Mouse (Mus musculus) gastrocnemius, adult 2 months (tissue): ENCODE measurements around the gene Mbtps2. TPM values are rescaled to one million over a fixed set of nuclear protein-coding genes. Genes with fewer than 3 reads are reported as not detected.

Experiments
- DNase-seq: peaks from one replicate; pipeline ENCODE4 v3.0.0; 2022
- H3K27ac ChIP-seq: fragments of 200-600 bp; 2 replicates; pipeline ENCODE4 v1.8.1; 2022; ENCODE audit warnings: mild to moderate bottlenecking
- H3K4me3 ChIP-seq: fragments of 200-600 bp; 2 replicates; pipeline ENCODE4 v1.8.1; 2022; ENCODE audit warnings: mild to moderate bottlenecking, moderate library complexity
- CTCF ChIP-seq: fragments of 200-600 bp; IDR thresholded peaks from 2 replicates; pipeline ENCODE4 v1.8.1; 2022; ENCODE audit warnings: antibody characterized with exemption, mild to moderate bottlenecking, moderate library complexity
- intact Hi-C: fragments of 180-260 bp; cut with DNase I; formaldehyde crosslinking; loops from one replicate; pipeline ENCODE4 v1.15.1; 2025
- total RNA-seq, 2 experiments: library from RNA; stranded (reverse); gene quantifications; 2 replicates each; pipeline ENCODE4 v1.2.3; 2021

Mbtps2 gene
- total RNA-seq, 2 experiments from 2014 or later = 14.0 to 15.5 TPM

DNA sequence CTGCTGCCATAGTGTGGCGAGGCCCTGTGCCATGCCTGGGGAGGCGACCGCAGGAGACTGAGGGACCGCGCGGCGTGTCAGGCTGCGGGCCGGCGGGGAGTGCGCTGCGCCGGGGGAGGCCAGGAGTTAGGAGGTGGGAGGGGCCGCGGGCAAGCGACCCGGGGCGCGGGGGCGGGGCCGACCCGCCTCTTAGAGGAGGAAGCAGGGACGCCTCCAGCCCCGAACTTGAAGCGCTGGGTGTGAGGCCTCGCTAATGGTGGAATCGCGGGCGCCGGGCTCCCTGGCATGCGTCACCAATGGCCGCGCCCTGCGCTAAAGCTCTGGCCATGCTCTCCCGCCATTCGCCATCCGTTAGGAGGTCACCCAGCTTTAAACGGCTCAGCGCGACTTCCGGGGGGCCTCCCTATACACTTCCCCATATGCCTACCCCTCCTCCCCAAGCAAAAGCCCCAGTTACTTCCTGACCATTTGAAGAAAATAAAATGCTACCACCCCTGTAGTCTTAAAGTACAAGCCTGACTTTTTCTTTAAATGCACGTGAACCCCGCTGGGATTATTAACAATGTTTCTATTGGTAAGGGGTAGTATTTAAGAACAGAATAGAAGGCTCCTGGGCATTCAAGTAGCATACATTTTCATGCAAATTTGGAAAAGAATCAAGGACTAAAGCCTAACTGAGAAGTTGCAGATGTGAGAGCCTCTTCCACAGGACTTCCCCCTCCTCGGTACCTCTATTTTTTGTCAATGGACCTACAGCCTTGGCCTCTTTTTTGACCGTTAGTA lies 106.4 kb downstream of the Mbtps2 start, which contains the start of gene Sms:
Gene Sms, minus strand, starts transcription at position 344 of the 783 bp plus-strand sequence.
- Histone ChIP-seq H3K4me3 (peak within 1 kb of the TSS; percentile 83), H3K27ac (peak within 1 kb of the TSS; percentile 73)
- peak; percentile 81 for DNase-seq
- intact Hi-C loops = no loop called here
- TF ChIP-seq CTCF = no peak

DNA sequence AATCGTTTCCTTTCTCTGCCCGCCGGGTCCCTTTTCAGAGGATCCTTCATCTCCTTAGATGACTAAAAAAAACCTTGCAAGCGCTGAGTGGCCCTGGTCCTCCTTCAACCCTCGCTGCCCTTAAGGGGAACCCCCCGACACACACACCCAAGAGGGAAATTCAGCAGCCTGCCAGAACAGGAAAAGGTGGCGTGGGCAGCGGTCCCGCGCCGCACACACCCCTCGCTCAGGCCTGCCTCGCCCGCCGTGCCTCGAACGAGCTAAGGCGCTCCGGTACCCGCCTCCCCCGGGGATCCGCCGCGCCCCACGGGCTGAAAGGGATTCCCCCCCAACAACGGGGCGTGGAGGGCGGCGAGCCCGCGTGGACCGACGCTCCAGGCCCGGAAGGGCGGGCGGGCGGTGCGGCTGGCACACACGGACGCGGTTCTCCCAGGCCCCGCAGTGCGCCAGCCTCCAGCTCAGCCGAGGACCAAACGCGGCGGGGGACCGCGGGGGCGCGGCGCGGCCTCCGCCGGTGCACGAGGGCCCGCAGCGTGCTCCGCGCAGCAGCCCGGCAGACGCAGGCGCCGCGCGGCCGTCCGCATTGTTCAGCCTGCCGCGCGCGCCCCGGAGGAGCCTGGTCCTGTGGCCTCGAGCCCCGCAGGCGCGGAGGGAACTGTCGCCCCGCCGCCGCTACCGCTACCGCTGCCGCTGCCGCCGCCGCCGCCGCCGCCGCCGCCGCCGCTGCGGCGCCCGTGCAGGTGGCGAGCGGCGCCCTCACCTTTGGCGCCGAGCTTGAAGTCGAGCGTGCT lies 107.2 kb downstream of the Mbtps2 start:
- peak; percentile 67 for DNase-seq
- intact Hi-C loops = no loop called here
- TF ChIP-seq CTCF = no peak
- peak overlapping the region; percentile 73 for H3K27ac ChIP-seq
- peak overlapping the region; percentile 83 for H3K4me3 ChIP-seq

DNA sequence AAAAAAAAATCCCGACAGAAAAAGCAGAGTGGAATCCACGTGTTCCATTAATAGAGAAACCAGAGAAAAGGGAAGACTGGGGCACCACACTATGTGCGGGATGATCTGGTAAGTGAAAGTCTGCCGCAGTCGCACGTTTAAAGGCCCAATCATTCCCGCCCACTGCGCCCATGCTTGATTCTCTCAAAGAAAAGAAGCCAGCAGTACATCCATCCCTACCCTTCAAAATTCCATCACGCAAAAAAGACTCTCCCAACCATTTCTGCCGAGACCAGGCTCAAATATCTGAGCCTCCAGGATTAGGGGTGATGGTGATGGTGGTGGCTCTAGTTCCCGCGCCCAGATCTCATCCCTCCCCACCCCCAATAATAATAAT lies 107.8 kb downstream of the Mbtps2 start:
- peak overlapping the region; percentile 83 for H3K4me3 ChIP-seq
- intact Hi-C loops = no loop called here

GRCm38 (mm10) chrX:157489871-157490721 lies 108.4 kb downstream of the Mbtps2 start:
- peak overlapping the region; percentile 24; the same call in 1 of the 2 replicates for H3K27ac ChIP-seq
- no peak for TF ChIP-seq CTCF
- DNase-seq = no peak
- intact Hi-C loops = loop anchor here (5.0 to 10.0 kb wide), 3 partner anchors 107 to 1435 kb away; partner anchors contain the start of gene Mbtps2
- peak overlapping the region; percentile 83 for H3K4me3 ChIP-seq

More for the DNA sequence above, 107.8 kb downstream of the Mbtps2 start:
- H3K27ac ChIP-seq = peak overlapping the region; percentile 73; the same call in 1 of the 2 replicates
- no peak for TF ChIP-seq CTCF
- no peak for DNase-seq

- DNase-seq = no peak
- intact Hi-C loops = loop anchor here (5.0 to 10.0 kb wide), 3 partner anchors 108 to 1436 kb away; partner anchors contain the start of gene Mbtps2
- no peak overlapping the region for H3K27ac ChIP-seq
- H3K4me3 ChIP-seq = no peak overlapping the region
- no peak for TF ChIP-seq CTCF
Observed at GRCm38 (mm10) chrX:157488831-157489230, 109.7 kb downstream of the Mbtps2 start.

DNA sequence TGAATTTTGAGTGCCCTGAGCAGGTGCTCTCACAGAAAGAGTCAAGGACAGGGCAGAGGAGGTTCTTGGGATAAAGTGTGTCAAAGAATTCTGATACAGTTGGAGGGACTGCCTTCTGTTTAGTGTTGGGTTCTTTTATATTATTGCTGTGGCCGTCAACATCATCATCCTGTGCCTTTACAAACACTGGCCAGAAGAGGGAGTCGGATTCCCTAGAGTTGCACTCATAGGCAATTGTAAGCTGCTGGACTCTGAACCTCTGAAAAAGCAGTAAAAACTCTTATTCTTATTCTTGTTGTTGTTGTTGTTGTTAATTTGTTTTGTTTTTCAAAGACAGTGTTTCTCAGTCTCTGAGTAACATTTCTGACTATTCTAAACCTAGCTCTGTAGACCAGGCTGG lies 111.8 kb downstream of the Mbtps2 start:
- H3K4me3 ChIP-seq = no peak overlapping the region
- no peak overlapping the region for H3K27ac ChIP-seq
- intact Hi-C loops = loop anchor here (5.0 to 10.0 kb wide), 3 partner anchors 111 to 1438 kb away; partner anchors contain the start of gene Mbtps2
- TF ChIP-seq CTCF = peak; percentile 63
- DNase-seq = peak; percentile 23

Other genes starting within 250 kb of the Mbtps2 start
- under 1 TPM; 0.33 TPM for gene Phex, start 183.4 kb downstream of the Mbtps2 start, total RNA-seq
- 10 to 100 TPM; 39.0 to 87.5 TPM for gene Sms, start 106.4 kb downstream of the Mbtps2 start, total RNA-seq
- gene Yy2, start 29.7 kb downstream of the Mbtps2 start, total RNA-seq = 1 to 10 TPM in 1 of 2 experiments, under 1 TPM in 1; 0.92 to 1.1 TPM
- gene Smpx, start 100.2 kb upstream of the Mbtps2 start, total RNA-seq = 100 to 1,000 TPM; 324 to 381 TPM
- 10 to 100 TPM; 12.1 to 33.3 TPM for gene Klhl34, start 219.7 kb upstream of the Mbtps2 start, total RNA-seq